Mouse (Mus musculus): ENCODE measurements around the gene Aox1. TPM values are rescaled to one million over a fixed set of nuclear protein-coding genes. Genes with fewer than 3 reads are reported as not detected.

The Aox1 gene
- polyA plus RNA-seq, 1 experiment from 2014 or later: 0.31 TPM

DNA sequence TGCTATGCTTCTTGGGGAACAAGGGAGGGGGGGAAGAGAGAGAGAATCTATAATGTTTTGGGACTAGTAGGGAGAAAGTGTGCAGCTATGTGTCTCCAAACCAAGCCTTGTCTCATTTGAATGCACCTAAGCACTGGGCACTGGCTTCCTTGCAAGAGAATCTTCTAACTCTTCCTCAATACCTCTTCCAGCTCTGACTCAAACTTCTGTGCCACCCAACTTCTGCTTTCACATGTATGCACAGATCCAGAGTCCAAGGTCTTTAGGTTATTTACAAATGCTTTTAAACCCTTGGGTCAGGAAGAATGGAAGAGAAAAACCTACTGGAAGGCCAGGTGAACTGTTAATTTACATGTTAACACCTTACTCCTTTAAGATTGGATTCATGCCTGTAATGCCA lies 83.7 kb downstream of the Aox1 start:
- H3K9me3 ChIP-seq (ENCODE audit: control insufficient read depth, low read length): no peaks in the 10 kb centered on the region
- no peak overlapping the region for H3K4me2 ChIP-seq (replicated peaks)

DNA sequence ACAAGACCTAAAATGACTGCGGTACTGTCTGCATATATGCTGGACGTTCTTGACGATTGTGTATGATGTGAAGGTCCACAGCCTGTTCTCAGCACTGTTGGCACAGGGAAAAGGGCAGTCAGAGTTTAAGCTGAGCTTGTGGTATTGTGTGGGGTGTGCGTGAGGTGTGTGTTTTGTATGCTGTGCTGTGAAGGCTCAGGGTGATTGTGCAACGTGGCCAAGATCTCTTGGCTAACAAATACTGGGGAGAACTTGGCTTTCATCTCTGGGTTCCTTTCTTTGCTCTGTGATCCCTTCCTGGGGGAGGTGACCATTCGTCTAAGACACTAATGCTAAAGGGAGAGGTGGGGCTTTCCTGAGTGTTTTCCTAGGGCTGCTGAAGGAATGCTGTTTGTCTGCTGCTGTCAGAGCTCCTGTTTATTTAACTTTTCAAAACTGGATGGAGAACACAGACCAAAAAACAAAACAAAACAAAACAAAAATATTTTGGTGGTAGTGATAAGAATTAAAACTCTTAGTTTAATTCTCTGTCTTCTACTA lies 84.4 kb downstream of the Aox1 start:
- Histone ChIP-seq H3K4me3 (replicated peaks; ENCODE audit: low read length) (no peak overlapping the region), H3K36me3 (replicated peaks; ENCODE audit: control insufficient read depth, insufficient read depth) (no peaks in the 10 kb centered on the region), H3K27ac (no peak overlapping the region), H3K4me1 (replicated peaks; ENCODE audit: control insufficient read depth, insufficient read depth, low read length) (no peaks in the 10 kb centered on the region), H3K9ac (no peak overlapping the region), H3K4me2 (replicated peaks) (no peak overlapping the region), H3K27me3 (ENCODE audit: control insufficient read depth, insufficient read depth, low read length) (no peaks in the 10 kb centered on the region), H3K9me3 (ENCODE audit: control insufficient read depth, low read length) (no peaks in the 10 kb centered on the region)
- WGBS: 73% methylated on average over 6 of the region's 6 CpGs
- DNase-seq (ENCODE audit: low spot score): no peak
- ATAC-seq (ENCODE audit: low FRiP score): no peak

More for the DNA sequence above, 83.7 kb downstream of the Aox1 start:
- H3K4me1 ChIP-seq (replicated peaks; ENCODE audit: control insufficient read depth, insufficient read depth, low read length): no peaks in the 10 kb centered on the region
- no peak overlapping the region for H3K4me3 ChIP-seq (replicated peaks; ENCODE audit: low read length)
- no peak overlapping the region for H3K9ac ChIP-seq
- H3K27ac ChIP-seq: no peak overlapping the region
- DNase-seq (ENCODE audit: low spot score) (no peak), ATAC-seq (ENCODE audit: low FRiP score) (no peak)
- H3K36me3 ChIP-seq (replicated peaks; ENCODE audit: control insufficient read depth, insufficient read depth): no peaks in the 10 kb centered on the region
- H3K27me3 ChIP-seq (ENCODE audit: control insufficient read depth, insufficient read depth, low read length): no peaks in the 10 kb centered on the region

DNA sequence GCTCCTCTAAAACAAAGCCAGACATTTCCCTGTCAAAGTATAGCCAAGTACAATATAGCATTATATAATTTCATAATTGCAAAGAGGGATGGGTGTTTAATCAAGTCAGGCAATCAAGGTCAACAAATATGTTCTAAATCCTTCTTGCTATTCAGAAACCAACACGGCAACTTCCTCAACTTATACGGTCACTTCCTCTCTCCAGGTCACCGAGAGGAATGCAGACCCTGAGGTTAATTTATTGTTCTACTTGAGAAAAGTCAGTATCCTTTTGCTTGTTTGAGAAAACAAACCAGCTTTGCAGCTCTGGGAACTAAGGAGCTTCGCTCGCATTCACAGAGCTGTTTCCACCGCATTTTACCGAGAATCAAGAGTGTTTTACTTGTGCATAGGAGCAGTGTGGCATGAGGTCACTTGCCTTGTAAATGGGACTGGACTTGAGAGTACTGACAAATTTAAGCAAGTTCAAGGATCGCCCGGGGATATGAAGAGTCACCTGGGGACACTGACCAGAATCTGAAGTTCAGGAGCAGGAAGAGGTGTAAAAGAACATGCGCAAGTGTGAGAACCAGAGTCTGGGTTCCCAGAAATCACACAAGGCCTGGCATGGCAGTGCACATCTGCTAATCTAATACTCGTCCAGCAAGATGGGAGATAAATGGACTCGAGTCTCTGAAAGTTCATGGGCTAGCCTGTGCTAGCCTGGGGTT lies 85.1 kb downstream of the Aox1 start:
- no peaks in the 10 kb centered on the region for H3K27me3 ChIP-seq (ENCODE audit: control insufficient read depth, insufficient read depth, low read length)
- H3K4me3 ChIP-seq (replicated peaks; ENCODE audit: low read length): no peak overlapping the region
- no peaks in the 10 kb centered on the region for H3K4me1 ChIP-seq (replicated peaks; ENCODE audit: control insufficient read depth, insufficient read depth, low read length)
- no peaks in the 10 kb centered on the region for H3K36me3 ChIP-seq (replicated peaks; ENCODE audit: control insufficient read depth, insufficient read depth)
- DNase-seq (ENCODE audit: low spot score): no peak
- no peak overlapping the region for H3K4me2 ChIP-seq (replicated peaks)
- ATAC-seq (ENCODE audit: low FRiP score): no peak
- no peaks in the 10 kb centered on the region for H3K9me3 ChIP-seq (ENCODE audit: control insufficient read depth, low read length)
- no peak overlapping the region for H3K27ac ChIP-seq
- H3K9ac ChIP-seq: no peak overlapping the region
- WGBS: 79% methylated on average over 12 of the region's 12 CpGs

DNA sequence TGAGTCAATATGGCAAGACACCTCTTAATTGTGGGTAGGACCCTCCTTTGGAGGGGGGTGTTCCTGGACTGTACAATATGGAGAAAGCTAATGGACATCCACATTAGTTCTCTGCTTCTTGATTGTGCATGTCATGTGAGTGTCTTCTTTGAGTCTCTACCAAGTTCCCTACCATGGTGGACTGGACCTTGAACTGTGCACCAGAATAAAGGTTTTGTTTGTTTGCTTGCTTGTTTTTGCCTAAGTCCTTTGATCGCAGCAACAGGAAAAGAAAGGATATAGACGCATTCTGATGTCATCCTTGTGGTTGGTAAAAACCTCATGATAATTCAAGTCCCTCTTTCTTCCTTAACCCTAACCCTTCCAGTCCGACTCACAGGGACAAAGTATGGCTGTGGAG lies 88.5 kb downstream of the Aox1 start:
- 94% methylated on average over 3 of the region's 3 CpGs for WGBS
- H3K9me3 ChIP-seq (ENCODE audit: control insufficient read depth, low read length): no peaks in the 10 kb centered on the region
- no peak overlapping the region for H3K4me3 ChIP-seq (replicated peaks; ENCODE audit: low read length)
- H3K9ac ChIP-seq: no peak overlapping the region
- no peaks in the 10 kb centered on the region for H3K36me3 ChIP-seq (replicated peaks; ENCODE audit: control insufficient read depth, insufficient read depth)
- H3K4me1 ChIP-seq (replicated peaks; ENCODE audit: control insufficient read depth, insufficient read depth, low read length): no peaks in the 10 kb centered on the region
- no peak overlapping the region for H3K4me2 ChIP-seq (replicated peaks)
- ATAC-seq (ENCODE audit: low FRiP score): no peak
- H3K27ac ChIP-seq: no peak overlapping the region
- no peaks in the 10 kb centered on the region for H3K27me3 ChIP-seq (ENCODE audit: control insufficient read depth, insufficient read depth, low read length)
- no peak for DNase-seq (ENCODE audit: low spot score)

DNA sequence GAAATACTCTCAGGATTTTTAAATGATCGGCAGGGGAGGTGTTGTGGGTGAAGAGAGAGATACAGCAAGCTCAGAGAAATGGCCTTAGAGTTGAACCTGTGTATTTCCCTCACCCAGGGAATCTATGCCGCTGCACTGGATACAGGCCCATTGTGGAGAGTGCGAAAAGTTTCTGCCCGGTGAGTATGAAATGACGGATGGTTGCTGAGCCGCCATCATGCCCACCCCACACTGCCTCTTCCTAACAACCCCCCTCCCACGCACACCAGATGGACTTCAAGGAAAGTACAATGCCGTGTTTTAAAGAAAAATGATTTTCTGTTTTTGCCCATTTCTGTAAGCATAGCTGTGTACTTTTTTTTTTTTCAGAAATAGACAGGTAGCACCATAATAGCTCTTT lies 95.2 kb downstream of the Aox1 start:
- WGBS: 89% methylated on average over 8 of the region's 8 CpGs
- H3K4me2 ChIP-seq (replicated peaks): no peak overlapping the region
- H3K36me3 ChIP-seq (replicated peaks; ENCODE audit: control insufficient read depth, insufficient read depth): no peaks in the 10 kb centered on the region
- no peak for ATAC-seq (ENCODE audit: low FRiP score)
- no peak overlapping the region for H3K27ac ChIP-seq
- no peak for DNase-seq (ENCODE audit: low spot score)
- no peaks in the 10 kb centered on the region for H3K9me3 ChIP-seq (ENCODE audit: control insufficient read depth, low read length)
- H3K9ac ChIP-seq: no peak overlapping the region
- H3K4me3 ChIP-seq (replicated peaks; ENCODE audit: low read length): no peak overlapping the region
- no peaks in the 10 kb centered on the region for H3K4me1 ChIP-seq (replicated peaks; ENCODE audit: control insufficient read depth, insufficient read depth, low read length)
- H3K27me3 ChIP-seq (ENCODE audit: control insufficient read depth, insufficient read depth, low read length): no peaks in the 10 kb centered on the region

DNA sequence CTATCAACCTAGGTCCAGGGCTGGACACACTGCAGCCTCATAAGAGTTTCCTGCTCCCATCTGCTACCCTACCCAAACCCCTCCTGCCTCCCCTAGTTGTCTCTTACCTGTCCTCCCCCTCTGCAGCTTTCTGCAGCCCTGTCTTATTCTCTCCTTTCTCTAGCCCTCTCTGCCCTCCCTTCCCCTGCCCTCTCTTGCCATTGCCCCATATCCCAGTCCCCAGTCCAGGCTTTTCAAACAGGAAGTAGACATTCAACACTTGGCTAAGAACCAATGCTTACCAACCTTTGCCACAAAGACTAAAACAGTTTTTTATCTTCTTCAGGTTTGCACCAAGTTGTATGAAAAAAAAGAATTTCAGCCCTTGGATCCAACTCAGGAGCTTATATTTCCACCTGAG lies 108.2 kb downstream of the Aox1 start:
- Histone ChIP-seq H3K27me3 (ENCODE audit: control insufficient read depth, insufficient read depth, low read length) (no peaks in the 10 kb centered on the region), H3K36me3 (replicated peaks; ENCODE audit: control insufficient read depth, insufficient read depth) (no peaks in the 10 kb centered on the region), H3K4me2 (replicated peaks) (no peak overlapping the region), H3K4me1 (replicated peaks; ENCODE audit: control insufficient read depth, insufficient read depth, low read length) (no peaks in the 10 kb centered on the region), H3K9me3 (ENCODE audit: control insufficient read depth, low read length) (no peaks in the 10 kb centered on the region), H3K4me3 (replicated peaks; ENCODE audit: low read length) (no peak overlapping the region), H3K27ac (no peak overlapping the region), H3K9ac (no peak overlapping the region)
- DNase-seq (ENCODE audit: low spot score): no peak
- ATAC-seq (ENCODE audit: low FRiP score): no peak

DNA sequence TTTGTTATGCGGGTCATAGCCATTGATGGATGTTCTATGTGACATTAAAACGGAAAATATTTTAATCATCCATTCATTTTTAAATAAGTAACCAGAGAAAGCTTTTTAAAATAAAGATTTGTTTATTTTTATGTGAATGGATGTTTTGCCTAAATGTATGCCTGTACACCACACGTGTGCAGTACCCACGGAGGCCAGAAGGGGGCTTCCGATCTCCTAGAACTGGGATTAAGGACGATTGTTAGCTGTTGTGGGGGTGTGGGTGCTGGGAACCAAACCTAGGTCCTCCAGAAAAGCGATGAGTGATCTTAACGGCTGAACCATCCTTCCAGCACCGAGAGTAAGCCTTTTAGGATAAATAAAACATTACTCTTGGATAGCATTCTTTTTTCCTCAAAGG lies 109.3 kb downstream of the Aox1 start:
- Histone ChIP-seq H3K9me3 (ENCODE audit: control insufficient read depth, low read length) (no peaks in the 10 kb centered on the region), H3K36me3 (replicated peaks; ENCODE audit: control insufficient read depth, insufficient read depth) (no peaks in the 10 kb centered on the region), H3K27ac (no peak overlapping the region), H3K4me2 (replicated peaks) (no peak overlapping the region), H3K4me1 (replicated peaks; ENCODE audit: control insufficient read depth, insufficient read depth, low read length) (no peaks in the 10 kb centered on the region), H3K4me3 (replicated peaks; ENCODE audit: low read length) (no peak overlapping the region), H3K27me3 (ENCODE audit: control insufficient read depth, insufficient read depth, low read length) (no peaks in the 10 kb centered on the region), H3K9ac (no peak overlapping the region)
- 93% methylated on average over 9 of the region's 9 CpGs for WGBS
- no peak for DNase-seq (ENCODE audit: low spot score)
- no peak for ATAC-seq (ENCODE audit: low FRiP score)

DNA sequence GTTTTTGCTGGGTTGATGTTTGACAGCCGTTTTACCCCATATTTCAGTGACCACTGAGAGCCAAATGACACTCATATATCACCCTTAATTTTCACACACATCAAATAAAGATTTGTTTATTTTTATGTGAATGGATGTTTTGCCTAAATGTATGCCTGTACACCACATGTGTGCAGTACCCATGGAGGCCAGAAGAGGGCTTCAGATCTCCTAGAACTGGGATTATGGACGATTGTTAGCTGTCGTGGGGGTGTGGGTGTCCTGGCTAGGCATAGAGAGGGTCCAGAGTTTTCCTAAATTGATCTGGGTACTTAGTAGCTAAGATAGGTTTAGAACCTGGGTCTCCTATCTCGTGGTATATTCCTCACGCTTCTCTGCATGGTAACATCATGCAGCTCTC lies 110.9 kb downstream of the Aox1 start:
- H3K36me3 ChIP-seq (replicated peaks; ENCODE audit: control insufficient read depth, insufficient read depth): no peaks in the 10 kb centered on the region
- WGBS: 88% methylated on average over 5 of the region's 5 CpGs
- no peak overlapping the region for H3K27ac ChIP-seq
- H3K9me3 ChIP-seq (ENCODE audit: control insufficient read depth, low read length): no peaks in the 10 kb centered on the region
- H3K27me3 ChIP-seq (ENCODE audit: control insufficient read depth, insufficient read depth, low read length): no peaks in the 10 kb centered on the region
- ATAC-seq (ENCODE audit: low FRiP score): no peak
- H3K4me1 ChIP-seq (replicated peaks; ENCODE audit: control insufficient read depth, insufficient read depth, low read length): no peaks in the 10 kb centered on the region
- H3K9ac ChIP-seq: no peak overlapping the region
- no peak for DNase-seq (ENCODE audit: low spot score)
- H3K4me3 ChIP-seq (replicated peaks; ENCODE audit: low read length): no peak overlapping the region
- no peak overlapping the region for H3K4me2 ChIP-seq (replicated peaks)

DNA sequence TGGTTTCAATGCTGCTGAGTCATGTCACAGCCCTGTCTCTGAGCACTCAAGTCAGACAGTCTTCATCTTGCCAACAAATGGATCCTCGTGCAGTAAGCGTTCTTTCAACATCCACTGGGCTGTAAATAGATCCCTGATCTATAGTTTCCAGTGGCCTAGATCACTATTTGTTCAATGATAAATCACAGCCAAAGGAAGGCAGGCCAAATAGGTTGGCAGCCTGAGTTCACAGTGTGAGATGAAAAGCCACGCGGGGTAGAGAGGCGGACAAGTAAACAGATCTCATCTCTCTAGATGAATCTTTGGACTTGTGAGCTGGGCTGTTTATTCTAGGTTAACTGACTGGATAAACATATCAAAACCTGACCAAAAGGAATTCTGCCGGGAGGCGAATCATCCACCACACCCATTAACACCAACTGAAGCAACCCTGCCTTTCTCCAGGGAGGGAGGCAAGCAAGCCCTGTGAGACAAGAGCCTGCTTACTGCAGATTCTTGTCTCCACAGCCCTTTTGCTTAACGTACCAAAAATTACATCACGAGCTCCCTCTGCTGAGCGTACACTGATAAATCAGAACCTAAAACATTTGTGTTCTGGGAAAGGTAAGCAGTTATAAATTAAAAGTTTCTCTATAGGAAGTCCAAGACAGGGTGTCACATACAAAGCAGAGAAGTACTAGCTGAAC lies 114.8 kb downstream of the Aox1 start:
- no peak overlapping the region for H3K27ac ChIP-seq
- no peak overlapping the region for H3K4me2 ChIP-seq (replicated peaks)
- no peaks in the 10 kb centered on the region for H3K36me3 ChIP-seq (replicated peaks; ENCODE audit: control insufficient read depth, insufficient read depth)
- no peaks in the 10 kb centered on the region for H3K27me3 ChIP-seq (ENCODE audit: control insufficient read depth, insufficient read depth, low read length)
- no peak for ATAC-seq (ENCODE audit: low FRiP score)
- DNase-seq (ENCODE audit: low spot score): peak; percentile 41
- no peak overlapping the region for H3K9ac ChIP-seq
- 78% methylated on average over 10 of the region's 10 CpGs for WGBS
- no peaks in the 10 kb centered on the region for H3K9me3 ChIP-seq (ENCODE audit: control insufficient read depth, low read length)
- no peak overlapping the region for H3K4me3 ChIP-seq (replicated peaks; ENCODE audit: low read length)
- H3K4me1 ChIP-seq (replicated peaks; ENCODE audit: control insufficient read depth, insufficient read depth, low read length): no peaks in the 10 kb centered on the region

Data from hindbrain, embryonic 14.5 days (tissue).